Mouse (Mus musculus) intestine, postnatal 0 days (tissue): ENCODE data around the gene Gimap5. TPM values are rescaled to one million over a fixed set of nuclear protein-coding genes. Genes with fewer than 3 reads are reported as not detected.

Experiments used
- ATAC-seq: fragments of 200-750 bp; cut with Nextera tagmentation; 2 replicates; pipeline ENCODE4 v1.8.0; 2017; ENCODE audit warnings: mild to moderate bottlenecking, moderate TSS enrichment, moderate library complexity
- H3K27ac ChIP-seq: fragments of 300-500 bp; sonication (generic); 2 replicates; pipeline ENCODE4 v1.5.1; 2014; ENCODE audit warnings: mild to moderate bottlenecking, low read depth, low read length, moderate library complexity
- H3K27me3 ChIP-seq: fragments of 300-500 bp; sonication (generic); replicated peaks from 2 replicates; pipeline ENCODE4 v1.6.1; 2014; ENCODE audit warnings: low read length, mixed read lengths; ENCODE audit not compliant: control insufficient read depth, insufficient read depth
- H3K36me3 ChIP-seq: fragments of 300-500 bp; sonication (generic); 2 replicates; pipeline ENCODE4 v1.6.1; 2014; ENCODE audit warnings: mild to moderate bottlenecking, moderate library complexity; ENCODE audit not compliant: control insufficient read depth, insufficient read depth
- H3K4me1 ChIP-seq: fragments of 300-500 bp; sonication (generic); replicated peaks from 2 replicates; pipeline ENCODE4 v1.6.1; 2014; ENCODE audit warnings: antibody characterized with exemption, low read length, mixed read lengths; ENCODE audit not compliant: control insufficient read depth, insufficient read depth
- H3K4me2 ChIP-seq: fragments of 300-500 bp; sonication (generic); replicated peaks from 2 replicates; pipeline ENCODE4 v1.6.1; 2014; ENCODE audit warnings: low read depth, mild to moderate bottlenecking, moderate library complexity
- H3K4me3 ChIP-seq: fragments of 300-500 bp; sonication (generic); 2 replicates; pipeline ENCODE4 v1.5.1; 2014; ENCODE audit warnings: low read depth, low read length
- H3K9ac ChIP-seq: fragments of 300-500 bp; sonication (generic); 2 replicates; pipeline ENCODE4 v1.6.1; 2014; ENCODE audit warnings: mild to moderate bottlenecking, low read depth, low read length
- H3K9me3 ChIP-seq: fragments of 300-500 bp; sonication (generic); 2 replicates; pipeline ENCODE4 v1.6.1; 2016; ENCODE audit warnings: mixed run types; ENCODE audit not compliant: control insufficient read depth
- CTCF ChIP-seq: sonication (generic); IDR thresholded peaks from 2 replicates; pipeline ENCODE4 v1.5.1; 2016; ENCODE audit warnings: low read depth, mild to moderate bottlenecking, control low read depth, antibody characterized with exemption, moderate library complexity
- WGBS: fragments of 180-500 bp; shearing (Covaris S2); extraction: QIAGEN DNeasy Blood & Tissue Kit; methylation state at CpG from one replicate; pipeline ENCODE4 v1.1.7; 2014; 5-methylcytosine and 5-hydroxymethylcytosine counted together
- polyA plus RNA-seq: library from polyadenylated mRNA; unstranded; fragments of >200 nt; fragmentation: Nextera tagmentation; extraction: Ambion mirVana; gene quantifications from 2 replicates; pipeline ENCODE4 v1.2.1, GENCODE M21; 2015

Gimap5 gene
- polyA plus RNA-seq, 1 experiment from 2014 or later = 10.6 TPM

DNA sequence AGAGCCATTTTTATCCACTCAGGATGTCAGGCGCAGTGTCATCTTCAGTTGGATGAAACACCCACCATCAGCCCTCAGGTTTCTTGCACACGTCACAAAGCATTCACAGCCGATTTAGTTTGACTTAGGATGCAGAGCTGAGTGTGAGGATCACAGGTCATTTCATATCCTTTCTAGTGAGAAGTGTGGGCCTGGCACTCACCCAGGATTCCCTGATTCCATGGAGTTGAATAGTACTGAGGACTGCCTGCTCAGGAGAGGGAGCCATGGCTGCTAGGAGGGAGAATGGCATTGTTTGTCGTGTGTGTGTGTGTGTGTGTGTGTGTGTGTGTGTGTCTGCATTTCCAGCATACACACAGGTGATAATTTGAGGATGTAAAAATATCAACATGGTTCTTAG, 25.7 kb upstream of the Gimap5 start:
- ATAC-seq = no peak
- no peak overlapping the region for H3K27ac ChIP-seq
- no peak overlapping the region for H3K9ac ChIP-seq
- H3K4me2 ChIP-seq = no peak overlapping the region
- H3K4me1 ChIP-seq = no peaks in the 10 kb centered on the region
- no peaks in the 10 kb centered on the region for H3K27me3 ChIP-seq
- no peaks in the 10 kb centered on the region for H3K9me3 ChIP-seq
- H3K36me3 ChIP-seq = no peaks in the 10 kb centered on the region
- 85% methylated on average over 4 of the region's 4 CpGs for WGBS
- no peak overlapping the region for H3K4me3 ChIP-seq
- TF ChIP-seq CTCF = no peak

DNA sequence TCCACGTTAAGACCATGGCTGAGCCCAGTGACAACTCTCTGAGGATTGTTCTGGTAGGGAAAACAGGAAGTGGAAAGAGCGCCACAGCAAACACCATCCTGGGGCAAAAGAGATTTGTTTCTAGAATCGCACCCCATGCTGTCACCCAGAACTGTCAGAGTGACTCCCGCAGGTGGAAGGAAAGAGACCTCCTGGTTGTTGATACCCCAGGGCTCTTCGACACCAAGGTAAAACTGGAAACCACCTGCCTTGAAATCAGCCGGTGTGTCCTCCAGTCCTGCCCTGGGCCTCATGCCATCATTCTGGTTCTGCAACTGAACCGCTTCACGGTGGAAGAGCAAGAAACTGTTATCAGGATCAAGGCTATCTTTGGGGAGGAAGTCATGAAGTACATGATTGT, 22.5 kb upstream of the Gimap5 start:
- Histone ChIP-seq H3K4me2 (no peak overlapping the region), H3K9me3 (no peaks in the 10 kb centered on the region), H3K27ac (no peak overlapping the region), H3K36me3 (no peaks in the 10 kb centered on the region), H3K9ac (no peak overlapping the region), H3K4me1 (no peaks in the 10 kb centered on the region), H3K4me3 (no peak overlapping the region), H3K27me3 (no peaks in the 10 kb centered on the region)
- no peak for TF ChIP-seq CTCF
- 72% methylated on average over 8 of the region's 8 CpGs for WGBS
- no peak for ATAC-seq

- no peak for ATAC-seq
- 0% methylated on average over 1 of the region's 1 CpGs for WGBS
- H3K9ac ChIP-seq = no peak overlapping the region
- H3K27me3 ChIP-seq = no peaks in the 10 kb centered on the region
- H3K27ac ChIP-seq = no peak overlapping the region
- no peaks in the 10 kb centered on the region for H3K4me1 ChIP-seq
- no peaks in the 10 kb centered on the region for H3K9me3 ChIP-seq
- no peak overlapping the region for H3K4me2 ChIP-seq
- no peak for TF ChIP-seq CTCF
- no peak overlapping the region for H3K4me3 ChIP-seq
- no peaks in the 10 kb centered on the region for H3K36me3 ChIP-seq
These were observed 20.5 kb upstream of the Gimap5 start for GRCm38 (mm10) chr6:48725476-48725875.

- no peaks in the 10 kb centered on the region for H3K27me3 ChIP-seq
- no peak overlapping the region for H3K9ac ChIP-seq
- no peak for ATAC-seq
- H3K4me1 ChIP-seq = no peaks in the 10 kb centered on the region
- WGBS = 89% methylated on average over 5 of the region's 5 CpGs
- no peak overlapping the region for H3K4me2 ChIP-seq
- no peak for TF ChIP-seq CTCF
- no peak overlapping the region for H3K4me3 ChIP-seq
- no peaks in the 10 kb centered on the region for H3K9me3 ChIP-seq
- H3K36me3 ChIP-seq = no peaks in the 10 kb centered on the region
- no peak overlapping the region for H3K27ac ChIP-seq
These were observed 18.2 kb upstream of the Gimap5 start for GRCm38 (mm10) chr6:48727761-48728160.

GRCm38 (mm10) chr6:48732864-48733304, 13.1 kb upstream of the Gimap5 start:
- Histone ChIP-seq H3K9ac (no peak overlapping the region), H3K27me3 (no peaks in the 10 kb centered on the region), H3K36me3 (no peaks in the 10 kb centered on the region), H3K4me2 (no peak overlapping the region), H3K4me3 (no peak overlapping the region), H3K9me3 (no peaks in the 10 kb centered on the region), H3K27ac (no peak overlapping the region), H3K4me1 (no peaks in the 10 kb centered on the region)
- 31% methylated on average over 8 of the region's 8 CpGs for WGBS
- no peak for TF ChIP-seq CTCF
- no peak for ATAC-seq

DNA sequence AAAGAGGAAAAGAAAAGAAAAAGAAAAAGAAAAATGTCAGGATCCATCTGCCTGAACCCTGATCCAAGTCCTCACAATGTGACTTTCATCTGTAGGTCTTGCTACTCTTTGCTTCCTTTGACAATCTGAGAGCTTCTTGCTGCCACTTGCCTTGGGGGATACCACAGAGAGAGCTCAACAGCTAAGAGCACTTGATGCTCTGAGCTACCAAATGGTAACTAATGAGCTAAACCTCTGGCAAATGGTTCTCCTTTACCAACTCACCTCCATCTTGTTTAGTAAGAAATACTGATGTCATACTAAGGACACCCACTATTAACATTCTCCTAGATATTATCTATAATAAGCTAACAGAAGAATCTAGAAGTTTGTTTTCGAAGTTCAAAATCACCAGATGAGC, 12.3 kb upstream of the Gimap5 start:
- H3K4me1 ChIP-seq = no peaks in the 10 kb centered on the region
- no peaks in the 10 kb centered on the region for H3K9me3 ChIP-seq
- no peaks in the 10 kb centered on the region for H3K36me3 ChIP-seq
- H3K9ac ChIP-seq = no peak overlapping the region
- H3K4me2 ChIP-seq = no peak overlapping the region
- no peak overlapping the region for H3K27ac ChIP-seq
- no peaks in the 10 kb centered on the region for H3K27me3 ChIP-seq
- TF ChIP-seq CTCF = no peak
- ATAC-seq = no peak
- 96% methylated on average over 1 of the region's 1 CpGs for WGBS
- no peak overlapping the region for H3K4me3 ChIP-seq

- H3K27me3 ChIP-seq = no peaks in the 10 kb centered on the region
- TF ChIP-seq CTCF = no peak
- no peak overlapping the region for H3K27ac ChIP-seq
- no peak overlapping the region for H3K4me2 ChIP-seq
- no peaks in the 10 kb centered on the region for H3K9me3 ChIP-seq
- no peaks in the 10 kb centered on the region for H3K36me3 ChIP-seq
- peaks cover 12% of the 10 kb centered on the region for H3K4me1 ChIP-seq
- no peak overlapping the region for H3K9ac ChIP-seq
- ATAC-seq = no peak
- WGBS = 68% methylated on average over 2 of the region's 2 CpGs
- H3K4me3 ChIP-seq = no peak overlapping the region
These were observed 8.9 kb upstream of the Gimap5 start for GRCm38 (mm10) chr6:48737053-48737452.
